Mouse (Mus musculus): ENCODE data around the gene Zxdc.

- TF ChIP-seq FLI1 (IDR thresholded peaks at IDR 0.05; ENCODE audit: low read length) (no peak), GATA1 (IDR thresholded peaks at IDR 0.05; ENCODE audit: borderline replicate concordance, low read length) (no peak)
Measured at GRCm38 (mm10) chr6:90429911-90430310, 60.6 kb downstream of the Zxdc start.
